Mouse (Mus musculus) forebrain, embryonic 15.5 days (tissue): ENCODE measurements around the gene Prn. TPM values are rescaled to one million over a fixed set of nuclear protein-coding genes. Genes with fewer than 3 reads are reported as not detected.

Source experiments
- ATAC-seq: fragments of 200-750 bp; cut with Nextera tagmentation; replicated peaks from 2 replicates; pipeline ENCODE4 v1.8.0; 2017; ENCODE audit warnings: mild to moderate bottlenecking, moderate TSS enrichment, moderate library complexity
- H3K27ac ChIP-seq: fragments of 300-500 bp; sonication (generic); replicated peaks from 2 replicates; pipeline ENCODE4 v1.5.1; 2015; ENCODE audit warnings: mild to moderate bottlenecking, inconsistent platforms
- H3K27me3 ChIP-seq: fragments of 300-500 bp; sonication (generic); 2 replicates; pipeline ENCODE4 v1.6.1; 2015; ENCODE audit warnings: inconsistent platforms
- H3K36me3 ChIP-seq: fragments of 300-500 bp; sonication (generic); 2 replicates; pipeline ENCODE4 v1.6.1; 2015; ENCODE audit warnings: mild to moderate bottlenecking, inconsistent platforms
- H3K4me1 ChIP-seq: fragments of 300-500 bp; sonication (generic); 2 replicates; pipeline ENCODE4 v1.6.1; 2015; ENCODE audit warnings: inconsistent platforms
- H3K4me2 ChIP-seq: fragments of 300-500 bp; sonication (generic); replicated peaks from 2 replicates; pipeline ENCODE4 v1.6.1; 2015; ENCODE audit warnings: mild to moderate bottlenecking, inconsistent platforms
- H3K4me3 ChIP-seq: fragments of 300-500 bp; sonication (generic); 2 replicates; pipeline ENCODE4 v1.5.1; 2015; ENCODE audit warnings: mild to moderate bottlenecking, inconsistent platforms
- H3K9ac ChIP-seq: fragments of 300-500 bp; sonication (generic); replicated peaks from 2 replicates; pipeline ENCODE4 v1.6.1; 2015; ENCODE audit warnings: mild to moderate bottlenecking, inconsistent platforms
- H3K9me3 ChIP-seq: fragments of 300-500 bp; sonication (generic); 2 replicates; pipeline ENCODE4 v1.6.1; 2016; ENCODE audit warnings: inconsistent platforms
- WGBS: fragments of 180-500 bp; shearing (Covaris S2); methylation state at CpG from one replicate; pipeline ENCODE4 v1.1.7; 2015; ENCODE audit warnings: mixed read lengths; 5-methylcytosine and 5-hydroxymethylcytosine counted together
- polyA plus RNA-seq: library from polyadenylated mRNA; unstranded; fragments of >200 nt; fragmentation: Nextera tagmentation; extraction: Ambion mirVana; gene quantifications from 2 replicates; pipeline ENCODE4 v1.2.1, GENCODE M21; 2015

The Prn gene
- polyA plus RNA-seq, 1 experiment from 2014 or later = 0.22 TPM

GRCm38 (mm10) chr2:131888233-131888632 is 21.5 kb upstream of the Prn start:
- Histone ChIP-seq H3K4me1 (peaks cover 31% of the 10 kb centered on the region), H3K9me3 (no peaks in the 10 kb centered on the region), H3K4me2 (no peak overlapping the region), H3K36me3 (no peaks in the 10 kb centered on the region), H3K27ac (no peak overlapping the region), H3K9ac (no peak overlapping the region), H3K27me3 (no peaks in the 10 kb centered on the region), H3K4me3 (no peak overlapping the region)
- 84% methylated on average over 7 of the region's 7 CpGs for WGBS
- no peak for ATAC-seq

DNA sequence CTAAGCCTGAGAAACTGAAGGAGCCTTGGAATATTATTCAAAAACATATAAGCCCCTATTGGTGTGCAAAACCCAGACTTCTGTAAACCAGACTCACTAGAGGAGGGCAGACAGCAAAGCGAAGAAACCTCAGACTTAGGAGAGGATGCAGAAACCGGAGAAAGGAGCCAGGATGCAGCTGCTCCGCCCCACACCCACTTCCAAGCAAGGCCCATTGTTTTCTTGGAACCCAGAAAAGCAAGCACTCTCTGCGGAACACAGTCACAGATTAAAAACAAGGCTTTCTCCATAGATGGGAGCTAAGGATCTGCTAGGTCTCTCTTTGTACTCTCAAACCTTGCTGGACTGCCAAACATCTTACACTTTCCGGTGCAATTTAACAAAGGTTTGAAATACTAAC is 17.2 kb upstream of the Prn start:
- H3K4me1 ChIP-seq = peaks cover 27% of the 10 kb centered on the region
- peak overlapping the region; percentile 46 for H3K27ac ChIP-seq
- no peak overlapping the region for H3K9ac ChIP-seq
- no peaks in the 10 kb centered on the region for H3K27me3 ChIP-seq
- no peaks in the 10 kb centered on the region for H3K36me3 ChIP-seq
- H3K4me3 ChIP-seq = no peak overlapping the region
- no peak for ATAC-seq
- no peak overlapping the region for H3K4me2 ChIP-seq
- WGBS = 24% methylated on average over 5 of the region's 5 CpGs
- H3K9me3 ChIP-seq = no peaks in the 10 kb centered on the region

GRCm38 (mm10) chr2:131895106-131895505 is 14.7 kb upstream of the Prn start:
- peaks cover 13% of the 10 kb centered on the region for H3K4me1 ChIP-seq
- no peak overlapping the region for H3K27ac ChIP-seq
- H3K9ac ChIP-seq = no peak overlapping the region
- WGBS = 76% methylated on average over 2 of the region's 2 CpGs
- no peaks in the 10 kb centered on the region for H3K36me3 ChIP-seq
- no peak for ATAC-seq
- H3K27me3 ChIP-seq = no peaks in the 10 kb centered on the region
- no peaks in the 10 kb centered on the region for H3K9me3 ChIP-seq
- no peak overlapping the region for H3K4me2 ChIP-seq
- H3K4me3 ChIP-seq = no peak overlapping the region

- H3K4me1 ChIP-seq = peaks cover 10% of the 10 kb centered on the region
- no peak for ATAC-seq
- H3K27ac ChIP-seq = no peak overlapping the region
- no peak overlapping the region for H3K9ac ChIP-seq
- H3K36me3 ChIP-seq = no peaks in the 10 kb centered on the region
- no peak overlapping the region for H3K4me2 ChIP-seq
- no peak overlapping the region for H3K4me3 ChIP-seq
- no peaks in the 10 kb centered on the region for H3K27me3 ChIP-seq
- 87% methylated on average over 4 of the region's 4 CpGs for WGBS
- H3K9me3 ChIP-seq = no peaks in the 10 kb centered on the region
Measured at GRCm38 (mm10) chr2:131896011-131896410, 13.7 kb upstream of the Prn start.

DNA sequence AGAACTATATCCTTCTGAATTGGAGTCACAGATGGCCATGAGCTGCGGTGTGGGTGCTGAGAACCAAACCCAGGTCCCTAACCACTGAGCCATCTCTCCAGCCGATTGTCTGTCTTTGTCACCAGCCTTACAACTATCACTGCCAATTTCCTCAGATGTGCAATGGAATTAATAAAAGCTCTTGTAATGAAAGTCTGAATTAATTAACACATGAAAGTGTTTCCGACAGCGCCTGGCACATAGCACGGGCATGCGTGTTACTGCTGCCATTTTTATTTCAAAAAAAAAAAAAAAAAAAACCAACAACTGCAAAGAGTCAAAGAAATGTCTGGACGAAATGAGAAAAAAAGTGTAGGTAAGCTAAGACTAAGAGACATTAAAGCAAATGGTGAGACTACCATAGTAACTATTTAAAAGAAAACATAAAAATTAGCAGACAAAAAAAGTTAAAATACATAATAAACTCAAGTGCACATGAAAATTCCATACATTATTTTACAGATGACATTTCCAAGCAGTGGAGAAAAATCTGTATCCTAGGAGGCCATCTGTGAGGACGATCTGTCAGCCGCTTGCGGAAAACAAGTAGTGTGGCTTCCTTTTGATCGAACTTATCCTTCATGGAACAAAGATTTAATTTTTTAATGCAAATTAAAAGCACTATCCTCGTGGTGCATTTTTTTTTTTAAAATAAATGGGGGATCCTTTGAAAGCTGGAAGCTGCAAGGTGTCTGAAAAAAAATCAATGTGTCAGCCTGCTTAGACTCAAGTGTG is 12.2 kb upstream of the Prn start:
- no peak for ATAC-seq
- Histone ChIP-seq H3K4me1 (peaks cover 5% of the 10 kb centered on the region), H3K9ac (no peak overlapping the region), H3K27ac (peak overlapping the region; percentile 85), H3K4me3 (no peak overlapping the region), H3K4me2 (no peak overlapping the region), H3K36me3 (no peaks in the 10 kb centered on the region), H3K9me3 (no peaks in the 10 kb centered on the region), H3K27me3 (no peaks in the 10 kb centered on the region)
- 70% methylated on average over 12 of the region's 12 CpGs for WGBS

GRCm38 (mm10) chr2:131902423-131902822 is 7.3 kb upstream of the Prn start:
- Histone ChIP-seq H3K36me3 (no peaks in the 10 kb centered on the region), H3K9ac (no peak overlapping the region), H3K4me3 (no peak overlapping the region), H3K27ac (no peak overlapping the region), H3K4me1 (no peaks in the 10 kb centered on the region), H3K27me3 (no peaks in the 10 kb centered on the region), H3K4me2 (no peak overlapping the region), H3K9me3 (no peaks in the 10 kb centered on the region)
- 49% methylated on average over 2 of the region's 3 CpGs for WGBS
- ATAC-seq = no peak

- no peak overlapping the region for H3K9ac ChIP-seq
- no peaks in the 10 kb centered on the region for H3K9me3 ChIP-seq
- H3K36me3 ChIP-seq = no peaks in the 10 kb centered on the region
- H3K4me3 ChIP-seq = no peak overlapping the region
- no peak overlapping the region for H3K4me2 ChIP-seq
- 59% methylated on average over 8 of the region's 8 CpGs for WGBS
- no peaks in the 10 kb centered on the region for H3K4me1 ChIP-seq
- no peak overlapping the region for H3K27ac ChIP-seq
- H3K27me3 ChIP-seq = no peaks in the 10 kb centered on the region
- no peak for ATAC-seq
Measured at GRCm38 (mm10) chr2:131902867-131903266, 6.9 kb upstream of the Prn start.

- Histone ChIP-seq H3K9me3 (no peaks in the 10 kb centered on the region), H3K36me3 (no peaks in the 10 kb centered on the region), H3K4me2 (no peak overlapping the region), H3K4me1 (peaks cover 7% of the 10 kb centered on the region; the same call in 1 of the 2 replicates), H3K27ac (no peak overlapping the region), H3K4me3 (no peak overlapping the region), H3K9ac (no peak overlapping the region), H3K27me3 (no peaks in the 10 kb centered on the region)
- WGBS = 59% methylated on average over 5 of the region's 5 CpGs
- no peak for ATAC-seq
Measured at GRCm38 (mm10) chr2:131905025-131905424, 4.7 kb upstream of the Prn start.

DNA sequence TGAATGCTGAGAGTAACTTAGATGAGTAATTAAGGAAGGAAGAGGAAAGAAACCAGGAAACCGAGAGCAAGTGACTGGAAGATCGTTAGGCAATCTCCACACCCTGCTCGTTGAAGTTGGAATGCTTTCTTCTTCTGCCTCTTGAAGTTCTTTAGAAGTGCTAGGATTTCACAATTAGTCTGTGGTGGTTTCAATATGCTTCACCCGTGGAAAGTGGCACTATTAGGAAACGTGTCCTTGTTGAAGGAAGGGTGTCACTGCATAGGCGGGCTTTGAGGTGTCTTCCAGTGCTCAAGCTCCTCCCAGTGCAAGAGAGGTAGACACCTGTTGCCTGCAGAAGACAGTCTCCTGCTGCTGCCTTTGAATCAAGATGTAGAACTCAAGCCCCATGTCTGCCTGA is 4.0 kb upstream of the Prn start:
- Histone ChIP-seq H3K9ac (no peak overlapping the region), H3K4me1 (peaks cover 14% of the 10 kb centered on the region), H3K36me3 (no peaks in the 10 kb centered on the region), H3K27me3 (no peaks in the 10 kb centered on the region), H3K4me2 (no peak overlapping the region), H3K27ac (no peak overlapping the region), H3K9me3 (no peaks in the 10 kb centered on the region), H3K4me3 (no peak overlapping the region)
- no peak for ATAC-seq
- WGBS = 44% methylated on average over 6 of the region's 6 CpGs

GRCm38 (mm10) chr2:131906266-131906665 is 3.5 kb upstream of the Prn start:
- no peak overlapping the region for H3K9ac ChIP-seq
- H3K4me2 ChIP-seq = no peak overlapping the region
- peaks cover 19% of the 10 kb centered on the region for H3K4me1 ChIP-seq
- no peaks in the 10 kb centered on the region for H3K36me3 ChIP-seq
- no peaks in the 10 kb centered on the region for H3K9me3 ChIP-seq
- no peak overlapping the region for H3K4me3 ChIP-seq
- H3K27ac ChIP-seq = no peak overlapping the region
- 83% methylated on average over 3 of the region's 3 CpGs for WGBS
- no peak for ATAC-seq
- no peaks in the 10 kb centered on the region for H3K27me3 ChIP-seq

- no peak overlapping the region for H3K27ac ChIP-seq
- no peak overlapping the region for H3K9ac ChIP-seq
- no peaks in the 10 kb centered on the region for H3K27me3 ChIP-seq
- no peak for ATAC-seq
- no peaks in the 10 kb centered on the region for H3K36me3 ChIP-seq
- 95% methylated on average over 1 of the region's 1 CpGs for WGBS
- no peaks in the 10 kb centered on the region for H3K9me3 ChIP-seq
- no peak overlapping the region for H3K4me2 ChIP-seq
- H3K4me3 ChIP-seq = no peak overlapping the region
- peaks cover 25% of the 10 kb centered on the region for H3K4me1 ChIP-seq
Measured at GRCm38 (mm10) chr2:131906846-131907245, 2.9 kb upstream of the Prn start.

DNA sequence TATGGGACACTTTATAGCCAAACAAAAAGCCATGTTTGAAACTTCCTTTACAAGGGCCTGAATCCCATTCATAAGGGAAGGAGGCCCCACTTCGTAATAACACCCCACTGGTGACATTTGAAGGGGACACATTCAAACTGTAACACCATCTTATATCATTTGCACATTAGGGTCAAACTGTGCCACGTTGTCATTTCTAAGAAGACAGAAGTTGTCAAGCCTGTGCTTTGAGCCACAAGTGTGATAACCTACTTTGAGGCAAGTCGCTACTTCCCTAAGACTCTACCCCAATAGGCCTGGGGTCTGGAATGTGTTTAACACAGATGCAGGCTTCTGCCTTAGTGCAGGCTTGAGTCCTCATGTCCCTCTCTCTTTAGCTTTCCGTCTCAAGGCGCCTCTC is 2.4 kb upstream of the Prn start:
- Histone ChIP-seq H3K4me1 (peaks cover 29% of the 10 kb centered on the region), H3K27ac (no peak overlapping the region), H3K27me3 (no peaks in the 10 kb centered on the region), H3K4me2 (no peak overlapping the region), H3K9me3 (no peaks in the 10 kb centered on the region), H3K36me3 (no peaks in the 10 kb centered on the region), H3K9ac (no peak overlapping the region), H3K4me3 (no peak overlapping the region)
- WGBS = 84% methylated on average over 5 of the region's 5 CpGs
- no peak for ATAC-seq

- ATAC-seq = no peak
- WGBS = 93% methylated on average over 7 of the region's 7 CpGs
- no peak overlapping the region for H3K9ac ChIP-seq
- H3K4me2 ChIP-seq = no peak overlapping the region
- H3K36me3 ChIP-seq = no peaks in the 10 kb centered on the region
- no peak overlapping the region for H3K27ac ChIP-seq
- no peaks in the 10 kb centered on the region for H3K27me3 ChIP-seq
- no peaks in the 10 kb centered on the region for H3K9me3 ChIP-seq
- H3K4me1 ChIP-seq = peaks cover 38% of the 10 kb centered on the region
- H3K4me3 ChIP-seq = no peak overlapping the region
Measured at GRCm38 (mm10) chr2:131908351-131908861, 1.4 kb upstream of the Prn start.
